Mouse (Mus musculus) B cell, adult 2 months (primary cell): ENCODE data around the gene Zfp771.

Experiments
- DNase-seq, 2 experiments: peaks; one replicate each; pipeline ENCODE4 v3.0.0; 2022

Gene Zfp771

DNA sequence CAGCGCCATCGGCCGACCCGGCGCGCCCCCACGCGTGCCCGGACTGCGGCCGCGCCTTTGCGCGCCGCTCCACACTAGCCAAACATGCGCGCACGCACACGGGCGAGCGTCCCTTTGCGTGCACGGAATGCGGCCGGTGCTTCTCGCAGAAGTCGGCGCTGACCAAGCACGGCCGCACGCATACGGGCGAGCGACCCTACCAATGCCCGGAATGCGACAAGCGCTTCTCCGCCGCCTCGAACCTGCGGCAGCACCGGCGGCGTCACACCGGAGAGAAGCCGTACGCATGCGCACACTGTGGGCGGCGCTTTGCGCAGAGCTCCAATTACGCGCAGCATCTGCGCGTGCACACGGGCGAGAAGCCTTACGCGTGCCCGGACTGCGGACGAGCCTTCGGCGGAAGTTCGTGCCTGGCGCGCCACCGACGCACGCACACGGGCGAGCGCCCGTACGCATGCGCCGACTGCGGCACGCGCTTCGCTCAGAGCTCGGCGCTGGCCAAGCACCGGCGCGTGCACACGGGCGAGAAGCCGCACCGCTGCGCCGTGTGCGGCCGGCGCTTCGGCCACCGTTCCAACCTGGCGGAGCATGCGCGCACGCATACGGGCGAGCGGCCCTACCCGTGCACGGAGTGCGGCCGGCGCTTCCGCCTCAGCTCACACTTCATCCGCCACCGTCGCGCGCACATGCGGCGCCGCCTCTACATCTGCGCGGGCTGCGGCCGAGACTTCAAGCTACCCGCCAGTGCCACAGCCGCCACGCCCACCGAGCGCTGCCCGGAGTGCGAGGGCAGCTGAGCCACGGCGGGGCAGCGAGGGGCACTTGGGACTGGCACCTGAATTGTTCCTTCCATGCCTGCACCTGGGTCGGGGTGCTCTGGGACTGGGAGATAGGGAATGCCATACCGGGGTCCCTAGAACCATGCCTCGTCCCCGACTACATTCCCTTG, 10.0 kb downstream of the Zfp771 start:
- peak; percentile 92 to 94 for DNase-seq

DNA sequence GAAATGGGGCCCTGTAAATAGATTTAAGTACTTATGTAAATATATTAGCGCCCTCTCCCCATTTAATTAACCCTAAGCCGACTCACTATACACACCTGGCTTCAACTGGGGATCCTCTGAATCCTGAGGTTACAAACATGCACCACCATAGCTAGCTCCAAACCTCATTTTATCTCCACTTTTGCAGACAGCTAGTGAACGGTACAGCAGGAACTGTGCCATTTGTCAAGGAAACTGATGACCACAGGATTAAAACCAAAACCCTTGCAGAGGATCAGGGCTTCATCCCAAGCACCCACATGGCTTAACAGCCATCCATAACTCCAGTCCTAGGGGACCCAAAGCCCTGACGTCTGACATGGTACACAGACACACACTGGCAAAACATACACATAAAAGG, 10.9 kb downstream of the Zfp771 start:
- no peak for DNase-seq

DNA sequence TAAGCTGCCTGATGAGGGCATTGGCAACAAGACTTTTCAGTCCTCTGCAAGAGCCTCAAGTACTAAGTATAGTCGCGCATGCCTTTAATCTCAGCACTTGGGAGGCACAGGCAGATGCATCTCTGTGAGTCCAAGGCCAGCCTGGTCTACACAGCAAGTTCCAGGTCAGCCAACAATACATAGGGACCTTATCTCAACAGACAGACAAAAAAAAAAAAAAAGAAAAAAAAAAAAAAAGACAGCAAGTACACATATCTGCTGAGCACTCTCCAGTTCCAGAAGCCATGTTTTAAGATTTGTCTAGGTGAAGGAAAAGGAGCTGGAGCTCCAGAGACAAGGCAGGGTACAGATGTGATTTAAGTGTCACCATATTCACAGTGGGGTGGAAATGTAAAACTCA, 11.9 kb downstream of the Zfp771 start:
- no peak for DNase-seq

DNA sequence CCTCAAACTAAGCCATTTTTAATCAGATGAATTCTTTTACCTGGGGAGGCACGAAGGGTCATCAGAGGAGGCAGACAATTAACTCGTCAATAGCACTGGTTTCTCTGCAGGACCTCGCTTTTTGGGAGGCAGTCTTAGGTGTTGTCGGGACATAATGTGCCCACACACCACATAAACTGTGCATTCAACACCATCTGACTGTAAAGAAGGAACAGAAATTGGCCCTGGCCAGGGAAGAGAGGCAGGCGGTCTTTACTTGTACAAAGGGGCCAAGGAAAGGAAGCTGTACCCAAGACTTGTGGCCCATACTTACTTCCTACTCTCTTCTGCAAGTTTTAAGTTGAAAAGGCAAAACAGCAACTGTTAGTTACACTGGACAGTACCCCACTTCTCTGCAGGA, 12.4 kb downstream of the Zfp771 start:
- no peak for DNase-seq

DNA sequence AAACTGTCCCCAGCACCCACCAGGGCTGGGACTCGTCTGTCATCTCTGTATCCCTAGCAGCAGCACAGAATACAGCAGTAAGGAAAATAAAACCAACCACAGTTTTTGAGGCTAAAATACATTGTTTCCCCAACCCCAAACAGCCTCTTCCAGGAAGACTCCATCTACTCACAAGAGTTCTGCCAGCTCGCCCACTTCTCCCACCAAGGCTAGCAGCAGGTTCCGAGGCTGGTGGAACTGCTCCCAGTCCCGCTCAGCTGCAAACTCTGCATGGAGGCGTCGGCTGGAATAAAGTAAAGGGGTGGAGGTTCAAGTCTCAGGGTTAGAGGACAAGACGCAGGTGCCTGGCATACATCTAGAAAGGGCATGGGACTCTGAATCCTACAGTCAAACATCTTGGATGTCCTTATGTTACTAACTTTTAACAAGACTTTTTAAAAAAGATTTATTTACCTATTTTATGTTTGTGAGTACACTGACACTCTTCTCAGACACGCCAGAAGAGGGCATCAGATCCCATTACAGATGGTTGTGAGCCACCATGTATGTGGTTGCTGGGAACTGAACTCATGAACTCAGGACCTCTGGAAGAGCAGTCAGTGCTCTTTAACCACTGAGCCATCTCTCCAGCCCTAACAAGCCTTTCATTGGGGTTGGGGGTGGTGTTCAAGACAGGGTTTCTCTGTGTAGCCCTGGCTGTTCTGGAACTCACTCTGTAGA, 15.3 kb downstream of the Zfp771 start:
- DNase-seq: no peak

DNA sequence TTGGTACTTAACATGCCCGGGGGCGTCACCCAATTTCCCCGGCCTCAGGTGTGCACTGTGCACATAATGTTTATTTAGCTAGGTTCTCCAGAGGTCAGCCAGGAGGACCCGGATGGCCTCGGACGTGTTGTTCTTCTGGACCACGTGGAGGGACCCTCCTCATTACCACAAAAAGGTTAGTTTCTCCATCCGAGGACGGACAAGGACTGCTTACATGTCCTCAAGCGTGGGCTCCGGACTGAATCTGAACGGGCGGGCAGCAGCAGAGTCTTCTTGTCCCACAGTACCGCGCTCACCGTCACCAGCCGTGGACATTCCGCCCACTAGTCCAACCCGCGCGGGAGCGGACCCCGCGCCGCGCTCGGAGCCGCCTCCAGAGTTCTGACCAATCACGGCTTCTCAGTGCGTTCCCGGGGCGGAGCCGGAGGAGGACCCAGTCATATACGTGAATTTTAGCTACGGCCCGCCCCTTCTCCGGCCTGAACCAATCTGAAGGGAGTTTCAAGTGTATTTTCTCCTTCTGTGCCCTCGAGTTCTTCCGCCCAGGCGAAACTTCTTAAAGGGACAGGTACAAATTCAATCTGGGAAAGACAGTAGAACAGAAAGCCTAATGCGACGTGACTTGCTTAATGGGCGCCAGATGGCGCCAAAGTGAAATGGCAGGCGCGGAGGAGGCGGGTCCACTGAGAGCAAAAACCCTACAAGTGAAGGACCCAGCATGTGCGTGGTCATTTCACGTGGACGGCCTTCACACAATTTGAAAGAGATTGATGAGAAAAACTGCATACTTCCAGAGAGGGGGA, 16.4 kb downstream of the Zfp771 start, which contains the start of gene Dctpp1:
TSS of gene Dctpp1 (minus strand) at position 401 of the 803 bp plus-strand sequence.
- DNase-seq: peak; percentile 95 to 96

DNA sequence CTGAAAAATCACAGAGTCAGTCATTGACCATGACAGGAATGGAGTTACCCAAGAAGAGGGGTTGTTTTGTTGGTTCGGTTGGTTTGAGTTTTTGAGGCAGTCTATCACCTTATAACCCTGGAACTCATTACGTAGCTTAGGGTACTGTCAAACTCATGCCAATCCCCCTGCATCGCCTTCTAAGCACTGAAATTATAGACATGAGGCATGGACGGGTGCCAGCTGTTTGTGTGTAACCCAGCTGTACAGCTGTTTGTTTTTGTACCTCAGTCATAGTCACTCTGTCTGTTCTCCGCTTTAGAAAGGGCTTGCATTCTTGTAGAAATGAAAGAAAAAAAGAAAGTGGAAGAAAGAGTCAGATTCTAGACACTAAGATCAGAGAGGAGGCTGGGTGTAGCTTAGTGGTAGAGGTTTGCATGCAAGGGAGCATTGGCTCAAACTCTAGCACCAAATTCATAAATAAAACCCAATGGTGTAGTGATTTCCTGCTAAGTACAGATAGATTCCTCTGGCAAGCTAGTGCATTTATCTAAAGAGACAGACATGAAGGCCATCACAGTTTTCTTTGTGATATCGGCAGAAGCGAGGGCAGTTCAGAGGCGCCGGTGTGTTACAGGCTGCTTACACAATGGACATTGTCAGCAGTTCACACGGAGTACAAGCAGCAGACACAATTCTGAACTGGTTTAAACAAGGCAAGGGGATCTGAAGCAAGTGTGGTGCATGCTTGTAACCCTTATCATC, 18.3 kb downstream of the Zfp771 start:
- DNase-seq: no peak

DNA sequence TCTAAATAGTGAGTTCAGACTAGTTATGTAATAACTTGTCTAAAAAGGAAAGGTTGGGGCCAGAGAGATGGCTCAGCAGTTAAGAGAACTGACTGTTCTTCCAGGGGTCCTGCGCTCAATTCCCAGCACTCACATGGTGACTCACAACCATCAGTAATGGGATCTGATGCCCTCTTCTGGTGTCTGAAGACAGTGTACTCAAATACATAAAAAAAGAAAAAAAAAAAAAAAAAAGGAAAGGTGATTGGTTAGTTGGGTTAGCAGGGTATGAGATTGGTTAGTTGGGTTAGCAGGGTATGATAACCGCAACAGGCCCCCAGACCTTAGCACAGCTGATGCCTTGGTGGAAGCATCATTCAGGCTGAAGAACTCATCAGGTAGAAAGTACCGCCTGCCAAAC, 19.5 kb downstream of the Zfp771 start:
- DNase-seq: no peak

DNA sequence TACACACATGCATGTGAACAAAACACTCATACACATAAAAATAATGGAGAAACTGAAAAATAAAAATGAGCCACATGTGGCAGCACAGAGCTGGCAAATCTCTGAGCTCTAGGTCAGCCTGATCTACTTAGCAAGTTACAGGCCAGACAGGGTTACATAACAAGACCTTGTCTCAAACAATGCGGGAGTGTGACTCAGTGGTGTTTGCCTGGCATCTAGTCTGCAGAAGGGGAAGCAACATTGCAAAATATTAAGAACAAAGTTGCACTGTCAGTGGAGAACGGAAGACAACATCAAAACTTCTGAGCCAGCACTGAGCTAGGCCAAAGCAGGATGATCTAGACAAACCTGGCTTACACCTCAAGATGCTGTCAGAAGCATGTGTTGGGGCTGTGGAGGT, 26.2 kb downstream of the Zfp771 start:
- DNase-seq: no peak

DNA sequence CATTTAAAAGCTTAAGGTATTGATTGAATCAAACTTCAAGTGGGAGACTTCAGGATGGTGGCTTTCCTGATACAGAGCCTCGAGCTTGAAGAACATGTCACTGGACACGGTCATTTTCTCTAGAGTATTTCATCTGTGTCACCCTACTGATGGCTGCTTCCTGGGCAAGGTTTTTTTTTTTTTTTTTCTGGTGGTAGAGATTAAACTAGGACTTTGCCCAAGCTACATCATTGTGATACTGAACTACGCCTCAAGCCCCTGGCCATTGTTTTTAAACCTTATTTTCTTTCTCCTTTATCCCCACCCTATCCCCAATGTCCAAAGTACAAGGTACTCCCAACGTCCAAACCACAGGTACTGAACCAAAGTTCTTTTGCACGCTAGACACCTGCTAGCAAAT, 26.6 kb downstream of the Zfp771 start:
- DNase-seq: no peak

DNA sequence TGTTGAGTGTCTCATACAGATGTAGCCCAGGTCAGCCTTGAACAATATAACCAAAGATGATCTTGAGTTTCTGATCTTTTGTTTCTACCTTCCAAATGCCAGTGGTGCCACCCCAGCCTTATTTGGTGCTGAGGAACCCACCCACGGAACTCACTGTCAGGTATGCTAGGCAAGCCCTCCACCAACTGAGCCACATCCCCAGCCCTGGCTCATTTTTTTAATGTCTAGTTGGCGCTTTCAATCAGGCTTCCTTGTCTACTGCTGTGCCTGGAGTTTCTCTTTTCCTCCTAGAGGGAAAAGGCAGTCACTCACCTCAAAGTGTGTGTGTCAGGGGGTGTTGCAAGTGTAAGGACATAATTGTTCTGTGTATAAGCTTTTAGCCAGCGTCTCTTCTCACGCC, 27.0 kb downstream of the Zfp771 start:
- DNase-seq: no peak

DNA sequence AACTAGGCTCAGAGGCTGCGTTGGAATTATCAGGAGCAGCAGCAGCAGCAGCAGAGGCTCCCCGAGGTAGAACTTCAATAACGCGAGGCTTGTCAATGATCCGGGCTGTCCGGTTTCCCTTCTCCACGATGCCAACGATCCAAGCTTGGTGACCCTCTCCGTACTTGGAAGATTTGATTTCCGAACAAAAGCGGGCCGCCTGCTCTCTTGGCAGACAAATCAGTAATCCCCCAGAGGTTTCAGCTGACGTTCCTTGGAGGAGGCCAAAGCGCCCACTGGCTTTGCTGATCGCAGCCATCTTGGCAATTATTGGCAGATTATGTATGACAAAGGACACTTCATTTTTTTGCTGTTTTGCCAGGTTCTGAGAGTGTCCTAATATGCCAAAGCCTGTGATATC, 28.5 kb downstream of the Zfp771 start:
- DNase-seq: no peak

DNA sequence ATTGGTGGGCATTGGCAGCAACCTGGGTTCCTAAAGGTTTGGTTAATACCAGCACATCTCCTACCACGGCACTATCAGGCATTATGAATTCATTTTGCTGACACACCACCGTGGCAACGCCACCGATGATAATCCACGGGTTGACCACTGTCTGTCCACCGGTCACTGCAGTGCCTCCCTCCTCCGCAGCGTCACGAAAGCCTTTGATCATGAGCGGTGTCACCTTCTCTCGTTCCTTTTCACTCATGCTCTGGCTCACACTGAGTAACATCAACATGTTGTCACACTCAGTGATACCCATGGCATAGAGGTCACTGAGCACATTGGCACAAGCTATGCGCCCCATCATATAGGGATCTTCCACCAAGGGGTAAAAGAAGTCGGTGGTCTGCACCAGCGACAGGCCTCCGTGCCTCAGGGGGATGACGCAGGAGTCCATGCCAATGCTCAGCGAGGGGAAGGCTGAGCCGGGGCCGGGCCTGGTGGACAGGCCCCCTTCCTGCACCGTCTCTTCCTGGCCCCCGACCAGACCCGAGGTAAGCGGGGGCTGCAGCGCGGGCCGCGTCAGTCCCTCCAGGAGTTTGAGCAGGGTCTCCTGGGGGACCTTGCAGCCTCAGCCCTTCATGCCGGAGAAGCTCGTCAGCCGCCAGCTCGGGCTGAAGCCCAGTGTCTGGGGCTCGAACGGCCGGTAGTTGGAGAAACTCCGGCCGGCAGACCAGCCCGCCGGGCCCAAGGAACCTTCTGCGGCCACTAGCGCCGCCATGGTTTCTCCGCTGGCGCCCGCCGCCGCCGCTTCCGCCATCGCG, 29.2 kb downstream of the Zfp771 start:
- no peak for DNase-seq

DNA sequence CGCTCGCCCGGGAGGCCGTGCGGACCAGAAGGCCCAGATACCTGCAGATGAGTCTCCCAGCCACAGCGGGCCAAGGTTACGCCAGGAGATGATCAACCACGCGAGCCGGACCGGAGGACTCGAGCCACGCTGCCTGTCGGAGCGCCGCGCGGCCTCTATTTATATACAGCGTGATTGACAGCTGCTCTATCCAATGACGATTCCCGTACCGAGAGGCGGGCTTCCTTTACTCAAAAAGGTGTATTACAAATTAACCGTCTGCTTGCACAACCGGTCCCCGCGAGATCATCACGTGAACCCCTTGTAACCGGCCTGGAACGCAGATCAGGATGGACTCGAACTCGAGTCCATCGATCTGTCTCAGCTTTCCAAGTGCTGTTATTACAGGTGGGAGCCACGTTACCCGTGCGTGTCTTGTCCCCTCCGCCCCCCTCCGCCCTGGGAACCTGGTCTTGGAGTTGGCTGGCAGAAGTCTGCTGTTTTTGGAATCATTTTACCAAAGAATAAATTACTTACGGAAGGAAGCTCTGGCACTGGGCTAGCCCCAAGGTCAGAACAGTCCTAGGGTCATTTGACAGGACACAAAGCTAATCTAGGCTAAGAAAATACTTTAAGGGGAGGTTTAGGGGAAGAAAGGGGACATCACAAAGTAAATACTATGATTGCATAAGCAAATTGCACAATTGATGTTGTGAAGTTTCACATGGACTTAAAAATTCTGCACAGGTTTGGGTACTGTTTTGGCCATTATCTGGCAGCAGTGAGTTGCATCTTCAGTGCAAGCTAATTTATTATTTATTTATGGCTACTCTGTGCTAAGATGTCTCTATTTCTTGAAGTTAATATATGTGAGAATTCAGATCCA, 30.1 kb downstream of the Zfp771 start, which contains the start of gene Sephs2:
TSS of gene Sephs2 (minus strand) at position 131 of the 865 bp plus-strand sequence.
- peak; percentile 93 for DNase-seq

DNA sequence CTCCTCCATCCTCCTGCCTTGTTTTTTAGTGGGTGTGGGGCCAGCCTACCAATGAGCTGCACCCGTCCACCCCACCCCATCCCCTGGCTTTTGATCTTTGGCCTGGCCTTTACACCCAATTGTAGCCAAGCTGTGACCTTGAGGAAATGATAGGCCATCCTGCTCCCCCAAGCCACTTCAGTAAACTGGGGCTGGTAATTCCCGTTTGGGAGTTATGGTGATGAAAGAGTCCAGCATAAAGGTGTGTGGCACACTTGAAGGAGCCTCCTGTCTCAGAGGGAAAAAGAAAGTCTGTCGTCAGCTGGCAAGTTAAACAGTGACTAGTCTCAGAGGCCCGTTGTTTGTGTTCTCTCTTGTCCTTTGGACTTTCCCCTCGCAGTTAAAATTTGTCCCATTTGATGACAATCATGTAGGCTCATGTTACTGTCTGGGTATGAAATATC, 32.5 kb downstream of the Zfp771 start:
- DNase-seq: no peak

DNA sequence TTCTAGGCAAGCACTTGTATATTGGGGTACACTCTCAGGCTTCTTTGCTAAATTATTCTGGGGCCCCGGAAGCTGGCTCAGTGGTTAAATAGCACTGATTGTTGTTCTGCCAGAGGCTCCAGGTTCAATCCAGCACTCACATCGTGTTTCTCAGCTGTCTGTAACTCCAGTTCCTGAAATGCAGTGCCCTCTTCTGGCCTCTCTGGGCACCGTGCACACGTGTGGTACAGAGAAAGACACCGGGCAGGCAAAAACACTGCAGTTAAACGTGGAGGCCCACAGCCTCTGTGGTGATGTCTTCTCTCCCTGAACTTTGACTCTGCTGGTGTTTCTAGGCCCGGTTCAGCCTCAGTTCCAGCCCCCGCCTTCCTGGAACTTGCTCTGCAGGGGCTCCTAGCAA, 34.2 kb downstream of the Zfp771 start:
- peak; percentile 58 to 66 for DNase-seq

DNA sequence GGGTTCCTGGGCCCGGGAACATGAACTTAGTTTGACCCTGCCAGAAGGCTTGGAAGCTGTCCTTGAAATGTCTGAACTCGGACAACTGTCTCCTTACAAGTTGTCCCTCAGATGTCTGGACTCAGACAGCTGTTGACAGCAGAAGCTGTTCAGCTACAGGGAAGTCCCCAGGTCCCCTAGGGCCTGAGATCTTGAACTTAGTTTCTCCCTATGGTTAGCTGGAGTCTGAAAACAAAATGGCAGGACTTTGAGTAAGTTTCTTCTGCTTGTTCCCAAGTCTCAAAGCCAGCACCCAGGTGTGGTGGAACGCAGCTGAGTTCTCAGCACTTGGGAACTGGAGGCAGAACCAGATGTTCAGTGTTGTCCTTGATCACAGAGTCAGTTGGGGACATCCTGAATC, 36.0 kb downstream of the Zfp771 start:
- DNase-seq: no peak

DNA sequence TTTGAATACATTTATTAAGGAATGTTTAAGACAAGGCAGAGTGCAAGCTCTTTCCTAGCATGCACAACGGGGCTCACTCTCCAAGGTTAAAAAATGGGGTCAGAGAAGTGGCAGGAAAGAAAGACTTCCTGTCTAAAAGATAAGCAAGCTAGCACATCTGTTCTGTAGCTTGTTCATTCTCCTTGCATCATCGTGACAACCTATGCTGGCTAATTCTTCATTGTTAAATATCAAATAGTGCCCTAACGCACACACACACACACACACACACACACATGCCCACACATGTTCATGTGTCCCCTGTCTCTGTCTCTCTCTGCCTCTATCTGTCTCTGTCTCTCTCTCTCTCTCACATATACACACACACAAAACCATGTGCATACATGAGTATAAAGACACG, 37.0 kb downstream of the Zfp771 start:
- no peak for DNase-seq

DNA sequence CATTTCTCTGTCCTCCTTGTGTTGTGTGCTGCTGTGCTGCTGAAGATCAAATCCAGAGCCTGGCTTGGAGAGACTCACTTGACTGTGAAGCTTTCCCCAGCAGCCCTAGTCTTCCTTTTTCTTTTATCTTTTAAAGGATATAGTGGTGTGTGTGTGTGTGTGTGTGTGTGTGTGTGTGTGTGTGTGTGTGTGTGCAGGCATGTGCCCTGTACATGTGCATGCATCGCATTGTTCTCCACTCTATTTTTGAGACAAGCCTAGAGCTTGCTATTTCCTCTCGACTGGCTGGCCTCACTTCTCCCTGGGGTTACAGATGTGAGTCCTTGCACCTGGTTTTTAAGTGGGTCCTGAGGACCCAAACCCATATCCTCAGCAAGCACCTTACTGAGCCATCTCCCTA, 38.1 kb downstream of the Zfp771 start:
- DNase-seq: no peak

DNA sequence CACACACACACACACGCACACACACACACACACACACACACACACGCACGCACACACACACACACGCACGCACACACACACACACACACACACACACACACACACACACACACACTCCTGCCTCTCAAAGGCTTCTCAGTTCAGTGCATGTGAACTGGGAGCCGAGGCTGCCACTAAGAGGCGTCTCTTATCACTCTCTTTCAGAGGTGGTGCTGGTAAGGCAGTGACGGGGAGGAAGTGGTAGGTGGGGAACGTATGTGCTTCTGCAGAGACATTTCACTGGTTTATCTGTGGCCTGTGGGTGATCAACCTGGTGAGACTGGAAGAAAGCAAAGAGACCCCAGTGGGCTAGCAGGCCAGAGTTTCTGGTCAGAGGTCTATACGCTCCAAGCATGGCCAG, 41.1 kb downstream of the Zfp771 start:
- DNase-seq: peak in 1 of 2 experiments; percentile 13
